Mouse (Mus musculus) small intestine, adult 2 months (tissue): ENCODE measurements around the gene Ublcp1.

ENCODE experiments used
- CTCF ChIP-seq: fragments of 200-500 bp; IDR thresholded peaks from 2 replicates; pipeline ENCODE4 v1.5.1; 2012; ENCODE audit warnings: low read depth, mild to moderate bottlenecking, control low read depth, inconsistent platforms, low read length, moderate library complexity, mixed read lengths; ENCODE audit not compliant: insufficient replicate concordance, insufficient read length; ENCODE audit errors: extremely low read depth
- POLR2A ChIP-seq: fragments of 200-500 bp; IDR thresholded peaks from 2 replicates; pipeline ENCODE4 v1.6.1; 2012; ENCODE audit warnings: low read depth, mild to moderate bottlenecking, control low read depth, inconsistent platforms, low read length, moderate library complexity

DNA sequence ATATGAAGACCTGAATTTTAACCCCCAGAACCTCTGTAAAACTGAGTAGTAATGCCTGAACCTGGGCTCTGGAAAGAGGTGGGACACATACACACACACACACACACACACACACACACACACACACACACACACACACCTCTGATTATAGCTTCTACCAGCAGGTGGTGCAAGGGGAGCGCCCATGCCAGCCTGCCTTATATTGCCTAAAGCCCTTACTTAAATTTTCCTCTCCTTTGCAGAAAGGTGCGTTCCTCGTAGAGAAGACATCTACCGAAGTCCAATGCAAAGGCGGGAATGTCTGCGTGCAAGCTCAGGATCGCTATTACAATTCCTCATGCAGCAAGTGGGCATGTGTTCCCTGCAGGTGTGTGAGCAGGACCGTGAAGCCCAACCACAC is 58.0 kb downstream of the Ublcp1 start:
- TF ChIP-seq CTCF (no peak), POLR2A (no peak)
